Mouse (Mus musculus) bone marrow macrophage, adult 2 months (primary cell): ENCODE measurements around the gene Rbm47. TPM values are rescaled to one million over a fixed set of nuclear protein-coding genes. Genes with fewer than 3 reads are reported as not detected.

Source experiments
- H3K27ac ChIP-seq: 2 replicates; pipeline ENCODE4 v1.5.1; 2012; ENCODE audit warnings: low read depth, low read length; ENCODE audit not compliant: insufficient read depth
- H3K4me1 ChIP-seq: 2 replicates; pipeline ENCODE4 v1.6.1; 2012; ENCODE audit warnings: low read length; ENCODE audit not compliant: control insufficient read depth, insufficient read depth
- H3K4me3 ChIP-seq: 2 replicates; pipeline ENCODE4 v1.5.1; 2012; ENCODE audit warnings: mild to moderate bottlenecking, low read length, moderate library complexity; ENCODE audit not compliant: insufficient read depth
- CTCF ChIP-seq: IDR thresholded peaks from 2 replicates; pipeline ENCODE4 v1.5.1; 2012; ENCODE audit warnings: low read depth, mild to moderate bottlenecking, low read length, moderate library complexity
- POLR2A ChIP-seq: IDR thresholded peaks from 2 replicates; pipeline ENCODE4 v1.6.1; 2012; ENCODE audit warnings: mild to moderate bottlenecking, low read depth, low read length, borderline replicate concordance
- polyA plus RNA-seq: library from polyadenylated mRNA; stranded (reverse); fragments of >200 nt; gene quantifications from 2 replicates; pipeline ENCODE4 v1.2.4, GENCODE M21; 2012; ENCODE audit not compliant: missing spikeins, insufficient read depth, insufficient read length

The Rbm47 gene
- polyA plus RNA-seq, 1 experiment, result 89.0 TPM

GRCm38 (mm10) chr5:66039813-66040212 lies 133.1 kb downstream of the Rbm47 start:
- H3K27ac ChIP-seq, result no peak overlapping the region
- peaks cover 45% of the 10 kb centered on the region for H3K4me1 ChIP-seq
- TF ChIP-seq POLR2A (no peak), CTCF (no peak)
- no peak overlapping the region for H3K4me3 ChIP-seq

DNA sequence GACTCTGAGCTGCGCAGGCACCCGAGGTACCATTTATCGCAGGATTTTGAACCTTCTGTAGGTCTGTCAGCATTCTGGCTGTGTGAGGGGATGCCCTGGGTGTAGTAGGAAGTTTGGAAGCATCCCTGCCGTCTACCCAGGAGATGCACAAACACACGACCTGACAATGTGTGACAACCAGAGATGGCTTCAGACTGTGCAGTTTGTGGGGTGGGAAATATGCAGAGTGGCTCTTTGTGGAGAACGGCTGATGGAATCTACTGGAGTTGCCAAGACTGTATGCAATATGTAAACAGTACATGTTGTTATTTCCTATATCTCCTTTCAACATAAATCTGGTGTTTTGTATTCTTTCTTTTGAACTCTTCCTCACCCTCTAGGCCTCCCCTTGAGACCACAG lies 135.9 kb downstream of the Rbm47 start:
- no peak overlapping the region for H3K4me3 ChIP-seq
- peaks cover 41% of the 10 kb centered on the region for H3K4me1 ChIP-seq
- TF ChIP-seq CTCF, result no peak
- H3K27ac ChIP-seq, result no peak overlapping the region

DNA sequence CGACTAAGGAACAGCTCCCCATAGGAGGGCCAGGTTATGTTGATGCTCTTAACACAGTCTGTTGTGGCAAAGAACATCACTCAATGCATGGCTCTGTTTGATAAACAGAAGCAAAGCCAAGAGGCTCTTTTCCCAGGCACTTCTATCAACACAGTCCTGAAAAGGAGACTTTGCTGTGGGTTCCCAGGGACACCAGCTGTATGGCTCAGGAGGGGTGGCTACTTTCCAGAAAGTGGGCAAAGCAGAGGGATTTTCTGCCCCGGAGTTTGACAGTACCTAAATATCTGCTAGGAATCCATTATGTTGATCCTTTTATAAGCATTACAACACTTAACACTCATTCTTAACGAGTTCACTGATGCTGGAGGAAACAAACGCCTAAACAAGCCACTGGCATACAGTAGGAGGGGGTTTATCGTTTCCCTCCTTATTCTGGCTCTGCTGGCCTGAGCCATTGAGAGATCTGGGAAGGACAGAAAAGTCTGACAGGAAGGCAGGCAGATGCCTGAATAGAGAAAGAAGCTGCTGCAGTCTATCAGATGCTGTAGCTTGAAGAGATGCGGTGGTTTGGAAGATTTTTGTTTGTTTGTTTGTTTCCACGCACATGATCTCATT lies 136.4 kb downstream of the Rbm47 start:
- no peak for TF ChIP-seq POLR2A
- TF ChIP-seq CTCF, result no peak
- peaks cover 40% of the 10 kb centered on the region for H3K4me1 ChIP-seq
- H3K27ac ChIP-seq, result no peak overlapping the region
- no peak overlapping the region for H3K4me3 ChIP-seq

DNA sequence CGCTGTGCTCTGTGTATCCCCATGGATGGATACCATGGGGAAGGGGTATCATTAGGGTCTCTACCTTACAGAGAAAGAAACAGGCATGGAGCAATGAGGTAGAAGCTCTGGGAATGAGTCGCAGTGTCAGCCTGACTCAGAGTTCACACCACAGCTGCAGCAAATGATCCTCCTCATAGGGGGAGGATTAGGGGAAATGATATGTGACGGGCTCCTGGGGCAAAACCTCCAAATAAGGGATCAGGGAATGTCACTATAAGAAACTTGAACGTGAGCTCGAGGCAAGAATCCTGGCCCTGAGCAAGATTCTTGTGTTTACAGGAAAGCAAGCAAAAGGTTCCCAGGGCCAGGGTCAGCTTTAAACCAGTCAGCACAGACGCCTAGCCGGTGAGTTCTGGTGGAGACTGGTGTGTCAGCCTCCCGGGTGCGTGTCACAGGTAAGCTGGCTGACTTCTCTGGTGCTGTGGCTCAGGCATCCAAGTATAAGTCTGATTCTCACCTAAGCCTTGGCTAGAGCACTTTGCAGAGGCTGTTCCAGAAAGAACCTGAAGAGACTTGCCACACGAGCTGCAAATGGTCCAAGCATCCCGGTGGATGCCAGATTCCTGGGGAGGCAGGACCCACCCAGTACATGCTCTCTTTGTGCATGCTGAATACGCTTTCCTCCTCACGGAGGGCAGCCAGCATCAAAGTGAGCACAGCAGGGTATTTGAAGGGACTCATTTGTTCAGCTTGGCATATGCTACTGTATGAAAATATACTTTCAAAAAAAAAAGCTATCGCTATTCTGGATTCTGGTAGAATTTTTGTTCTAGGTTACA lies 138.3 kb downstream of the Rbm47 start:
- H3K4me1 ChIP-seq, result peaks cover 32% of the 10 kb centered on the region
- no peak overlapping the region for H3K27ac ChIP-seq
- TF ChIP-seq CTCF (no peak), POLR2A (no peak)
- H3K4me3 ChIP-seq, result no peak overlapping the region

DNA sequence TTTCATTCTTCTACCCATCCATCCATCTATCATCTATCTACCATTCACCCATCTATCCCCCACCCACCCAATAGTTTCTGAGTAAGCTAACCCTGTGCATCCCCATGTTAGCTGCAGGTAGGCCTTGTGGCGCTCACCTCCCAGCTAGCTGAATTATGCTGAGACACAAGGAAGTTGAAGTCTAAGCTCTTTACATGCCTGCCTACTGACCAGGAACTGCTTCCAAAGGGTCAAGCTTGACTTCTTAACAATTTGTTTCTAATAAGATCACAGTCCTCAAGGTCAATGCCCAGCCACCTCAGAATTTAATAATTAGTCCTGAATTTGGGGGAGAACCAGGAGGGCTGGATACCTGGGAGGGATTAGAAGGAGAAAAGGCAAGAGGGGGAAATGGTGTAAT lies 140.1 kb downstream of the Rbm47 start:
- Histone ChIP-seq H3K4me1 (peaks cover 23% of the 10 kb centered on the region), H3K4me3 (no peak overlapping the region), H3K27ac (no peak overlapping the region)
- no peak for TF ChIP-seq POLR2A
- TF ChIP-seq CTCF, result no peak

DNA sequence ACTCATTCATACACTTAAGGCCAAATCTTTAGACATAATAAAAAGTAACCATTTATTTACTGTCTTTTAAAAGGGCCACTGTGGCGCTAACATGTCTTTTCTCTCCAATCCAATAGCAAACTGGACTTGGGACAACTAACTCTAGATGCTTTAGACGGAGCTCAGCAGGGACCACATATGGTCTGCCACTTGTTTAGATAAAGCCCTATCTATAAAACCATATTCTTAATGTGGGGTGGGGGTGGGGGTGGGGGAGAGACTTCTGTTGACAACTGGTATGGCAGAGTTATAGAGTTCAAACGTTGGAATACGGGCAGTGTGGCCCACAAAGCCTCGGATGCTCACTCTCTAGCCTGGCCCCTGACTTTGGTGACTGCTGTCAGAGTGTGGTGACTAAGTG lies 141.2 kb downstream of the Rbm47 start:
- TF ChIP-seq POLR2A, result no peak
- H3K4me3 ChIP-seq, result no peak overlapping the region
- H3K4me1 ChIP-seq, result peaks cover 16% of the 10 kb centered on the region
- H3K27ac ChIP-seq, result no peak overlapping the region

DNA sequence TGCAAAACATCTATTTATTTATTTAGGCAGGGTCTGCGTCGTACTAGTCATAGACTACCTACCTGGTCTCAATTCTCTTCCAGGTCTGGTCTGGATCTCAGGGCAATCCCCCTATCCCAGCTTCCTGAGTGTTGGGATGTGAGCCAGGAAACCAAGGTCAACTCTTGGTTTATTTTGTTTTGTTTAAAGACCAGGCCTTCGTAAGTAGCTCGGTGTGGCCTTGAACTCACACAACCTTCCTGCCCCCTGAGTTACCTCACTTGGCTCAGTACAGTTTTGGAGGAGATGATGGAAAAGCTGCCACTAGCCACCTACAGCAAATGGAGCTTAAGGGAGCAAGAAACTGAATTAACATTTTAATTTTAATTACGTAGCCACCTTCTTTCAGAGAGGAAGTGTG lies 144.7 kb downstream of the Rbm47 start:
- TF ChIP-seq POLR2A (no peak), CTCF (no peak)
- no peaks in the 10 kb centered on the region for H3K4me1 ChIP-seq
- no peak overlapping the region for H3K27ac ChIP-seq
- H3K4me3 ChIP-seq, result no peak overlapping the region

DNA sequence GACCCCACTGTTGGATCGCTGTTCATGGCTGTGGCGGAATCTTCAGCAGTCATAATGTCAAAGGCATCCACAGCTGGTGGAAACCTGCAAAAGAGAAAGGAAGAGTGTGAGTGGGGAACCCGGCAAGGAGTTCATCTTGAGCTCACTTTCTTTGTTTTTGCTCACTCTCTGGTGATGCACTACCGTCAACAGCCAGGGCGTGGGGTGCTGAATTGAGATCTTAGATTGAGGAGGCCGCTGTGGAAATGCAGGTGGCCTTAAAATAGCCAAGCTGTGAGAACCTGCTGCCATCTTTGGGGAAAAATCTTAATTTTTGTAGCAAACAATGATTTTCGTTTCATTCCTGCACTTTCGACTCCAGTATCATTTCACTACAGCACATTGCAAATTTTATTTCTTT lies 145.7 kb downstream of the Rbm47 start:
- no peak overlapping the region for H3K4me3 ChIP-seq
- H3K27ac ChIP-seq, result no peak overlapping the region
- TF ChIP-seq POLR2A, result no peak
- no peak for TF ChIP-seq CTCF
- no peaks in the 10 kb centered on the region for H3K4me1 ChIP-seq

DNA sequence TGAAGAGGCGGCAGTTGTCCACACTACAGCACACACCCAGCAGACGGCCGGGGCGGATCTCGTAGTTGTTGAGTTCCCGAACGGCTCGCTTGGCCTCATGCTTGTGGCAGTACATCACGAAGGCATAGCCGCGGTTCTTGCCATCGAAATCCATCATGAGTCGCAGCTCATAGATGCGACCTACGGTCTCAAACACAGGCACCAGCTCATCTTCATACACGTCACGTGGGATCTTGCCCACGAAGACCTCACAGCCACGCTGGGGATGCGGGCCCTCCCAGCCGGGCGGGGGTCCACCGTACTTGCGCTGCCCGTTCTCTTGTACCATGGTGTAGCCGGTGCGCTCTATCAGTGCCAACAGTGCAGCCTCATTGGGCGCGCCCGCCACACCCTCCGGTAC lies 146.1 kb downstream of the Rbm47 start:
- Histone ChIP-seq H3K4me1 (no peaks in the 10 kb centered on the region), H3K4me3 (no peak overlapping the region), H3K27ac (no peak overlapping the region)
- TF ChIP-seq POLR2A (no peak), CTCF (no peak)

DNA sequence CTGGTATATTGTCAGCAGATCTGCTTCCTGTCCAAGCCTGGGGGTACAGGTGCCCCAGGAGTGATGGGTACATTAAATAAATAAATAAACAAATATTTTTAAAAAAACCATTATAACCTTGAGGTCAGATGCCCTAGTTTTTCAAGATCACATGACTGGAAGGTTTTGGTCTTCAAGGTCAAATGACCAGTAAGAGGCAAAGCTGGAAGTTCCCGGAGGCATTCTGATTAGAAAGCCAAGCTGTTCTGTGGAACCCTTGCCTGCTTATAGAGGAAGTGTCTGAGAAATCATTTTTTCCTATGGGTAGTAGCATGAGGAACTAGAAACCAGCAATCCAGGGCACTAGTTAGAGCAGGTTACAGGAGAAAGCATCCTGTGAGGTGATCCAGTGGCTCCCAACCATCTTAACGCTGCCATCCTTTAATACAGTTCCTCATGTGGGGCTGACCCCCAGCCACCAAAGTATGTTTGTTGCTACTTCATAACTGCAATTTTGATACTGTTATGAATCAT lies 157.4 kb downstream of the Rbm47 start:
- H3K27ac ChIP-seq, result peak overlapping the region; percentile 95
- TF ChIP-seq POLR2A, result no peak
- TF ChIP-seq CTCF, result no peak

DNA sequence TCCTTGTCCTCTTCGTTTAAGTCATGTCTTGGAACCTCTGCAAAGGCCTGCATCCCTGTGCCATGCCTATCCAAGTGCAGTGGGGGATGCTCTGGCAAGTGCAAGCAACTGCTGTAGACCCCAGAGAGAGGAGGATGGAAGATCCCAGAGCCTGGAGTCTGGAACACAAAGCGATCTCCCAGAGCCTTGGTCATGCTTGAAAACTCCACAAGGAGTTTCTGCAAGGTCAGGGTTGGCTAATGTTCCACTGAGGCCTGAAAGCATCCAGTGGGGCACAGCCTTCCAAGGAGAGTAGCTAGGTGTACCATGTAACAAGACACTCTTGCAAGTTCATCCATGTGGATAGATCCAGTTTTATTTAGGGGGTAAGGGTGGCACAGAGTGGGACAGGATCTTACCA lies 158.5 kb downstream of the Rbm47 start:
- peak overlapping the region; percentile 95 for H3K27ac ChIP-seq
- TF ChIP-seq CTCF (no peak), POLR2A (no peak)
- no peak overlapping the region for H3K4me3 ChIP-seq
- H3K4me1 ChIP-seq, result peaks cover 27% of the 10 kb centered on the region

More for the DNA sequence above, 157.4 kb downstream of the Rbm47 start:
- peaks cover 27% of the 10 kb centered on the region for H3K4me1 ChIP-seq
- H3K4me3 ChIP-seq, result no peak overlapping the region
